Mouse (Mus musculus): Measurements from ENCODE around the gene Clcn1. TPM values are rescaled to one million over a fixed set of nuclear protein-coding genes. Genes with fewer than 3 reads are reported as not detected.

Clcn1 gene
- polyA plus RNA-seq, 1 experiment from 2014 or later: 0.29 TPM

DNA sequence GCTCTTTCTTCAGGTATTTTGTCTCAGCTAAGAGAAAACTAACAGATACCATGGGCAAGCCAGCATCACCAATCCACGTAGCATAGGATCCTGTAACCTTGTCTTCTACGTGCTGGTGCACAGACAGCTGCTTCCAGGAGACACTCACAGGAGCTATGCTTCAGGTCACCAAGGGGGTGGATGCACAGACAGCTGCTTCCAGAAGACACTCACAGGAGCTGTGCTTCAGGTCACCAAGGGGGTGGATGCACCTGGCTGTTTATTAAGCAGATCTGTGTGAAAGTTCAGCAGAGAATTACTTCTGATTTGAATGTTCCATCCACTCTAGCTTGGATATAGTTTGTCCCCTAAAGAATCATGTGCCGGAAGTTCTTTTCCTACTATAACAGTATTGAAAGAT, 44.5 kb downstream of the Clcn1 start:
- DNase-seq (ENCODE audit: low spot score) (no peak), ATAC-seq (replicated peaks; ENCODE audit: low FRiP score, low read depth) (peak; percentile 79)
- Histone ChIP-seq H3K36me3 (ENCODE audit: insufficient read depth, low read length) (no peaks in the 10 kb centered on the region), H3K4me2 (ENCODE audit: low read length) (no peak overlapping the region), H3K27ac (no peak overlapping the region), H3K27me3 (ENCODE audit: insufficient read depth, low read length) (no peaks in the 10 kb centered on the region), H3K9me3 (replicated peaks; ENCODE audit: low read length) (no peaks in the 10 kb centered on the region), H3K4me3 (replicated peaks; ENCODE audit: low read depth, low read length) (no peak overlapping the region), H3K9ac (ENCODE audit: low read depth, low read length) (no peak overlapping the region), H3K4me1 (replicated peaks; ENCODE audit: insufficient read depth, low read length) (no peaks in the 10 kb centered on the region)
- 87% methylated on average over 3 of the region's 3 CpGs for WGBS
- no peak for TF ChIP-seq CTCF (IDR thresholded peaks at IDR 0.05; ENCODE audit: low read depth)

DNA sequence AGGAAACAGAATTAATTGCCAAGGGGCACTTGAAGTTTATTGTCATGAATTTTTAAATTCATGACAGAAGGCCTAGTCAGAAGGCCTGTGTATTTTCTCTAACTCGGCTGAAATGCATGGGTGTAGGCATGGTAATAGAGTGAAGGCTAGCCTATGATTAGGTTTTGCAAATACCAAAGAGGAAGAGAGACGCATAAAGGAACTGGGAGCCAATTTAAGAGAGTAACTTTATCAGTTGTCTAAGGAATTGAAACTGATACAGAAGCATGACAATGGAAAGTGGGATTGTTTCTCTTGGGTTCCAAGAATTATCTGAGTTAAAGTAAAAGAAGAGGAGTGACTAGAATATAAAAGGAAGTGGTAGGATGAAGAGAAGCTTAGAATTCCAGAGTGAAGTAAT, 52.7 kb downstream of the Clcn1 start:
- Histone ChIP-seq H3K4me3 (replicated peaks; ENCODE audit: low read depth, low read length) (no peak overlapping the region), H3K4me2 (ENCODE audit: low read length) (no peak overlapping the region), H3K36me3 (ENCODE audit: insufficient read depth, low read length) (no peaks in the 10 kb centered on the region), H3K27me3 (ENCODE audit: insufficient read depth, low read length) (no peaks in the 10 kb centered on the region), H3K4me1 (replicated peaks; ENCODE audit: insufficient read depth, low read length) (no peaks in the 10 kb centered on the region), H3K27ac (no peak overlapping the region), H3K9me3 (replicated peaks; ENCODE audit: low read length) (no peaks in the 10 kb centered on the region), H3K9ac (ENCODE audit: low read depth, low read length) (no peak overlapping the region)
- no peak for DNase-seq (ENCODE audit: low spot score)
- TF ChIP-seq CTCF (IDR thresholded peaks at IDR 0.05; ENCODE audit: low read depth): no peak
- ATAC-seq (replicated peaks; ENCODE audit: low FRiP score, low read depth): no peak
- 87% methylated on average over 2 of the region's 2 CpGs for WGBS

DNA sequence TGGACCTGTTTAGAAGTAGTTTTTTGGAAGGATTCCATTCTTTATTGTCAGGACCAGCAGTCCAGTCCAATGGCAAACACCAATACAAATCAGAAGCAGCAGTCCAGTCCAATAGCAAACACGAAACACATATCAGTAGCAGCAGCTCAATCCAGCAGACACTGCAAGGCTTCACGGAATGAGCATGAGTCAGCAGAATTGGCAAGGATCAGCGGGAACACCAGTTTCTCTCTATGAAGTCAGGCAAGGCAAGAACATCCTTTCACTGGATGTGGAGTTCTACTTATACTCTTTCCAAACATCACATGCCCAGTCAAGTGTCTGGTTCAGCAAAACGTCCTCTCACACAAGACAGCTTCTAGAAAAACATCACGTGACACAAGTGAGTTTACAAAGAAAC, 53.5 kb downstream of the Clcn1 start:
- no peak for TF ChIP-seq CTCF (IDR thresholded peaks at IDR 0.05; ENCODE audit: low read depth)
- no peak for ATAC-seq (replicated peaks; ENCODE audit: low FRiP score, low read depth)
- H3K4me2 ChIP-seq (ENCODE audit: low read length): no peak overlapping the region
- WGBS: 79% methylated on average over 5 of the region's 5 CpGs
- no peaks in the 10 kb centered on the region for H3K27me3 ChIP-seq (ENCODE audit: insufficient read depth, low read length)
- no peaks in the 10 kb centered on the region for H3K36me3 ChIP-seq (ENCODE audit: insufficient read depth, low read length)
- H3K4me1 ChIP-seq (replicated peaks; ENCODE audit: insufficient read depth, low read length): no peaks in the 10 kb centered on the region
- DNase-seq (ENCODE audit: low spot score): no peak
- H3K27ac ChIP-seq: no peak overlapping the region
- H3K9me3 ChIP-seq (replicated peaks; ENCODE audit: low read length): no peaks in the 10 kb centered on the region
- H3K4me3 ChIP-seq (replicated peaks; ENCODE audit: low read depth, low read length): no peak overlapping the region
- H3K9ac ChIP-seq (ENCODE audit: low read depth, low read length): no peak overlapping the region

DNA sequence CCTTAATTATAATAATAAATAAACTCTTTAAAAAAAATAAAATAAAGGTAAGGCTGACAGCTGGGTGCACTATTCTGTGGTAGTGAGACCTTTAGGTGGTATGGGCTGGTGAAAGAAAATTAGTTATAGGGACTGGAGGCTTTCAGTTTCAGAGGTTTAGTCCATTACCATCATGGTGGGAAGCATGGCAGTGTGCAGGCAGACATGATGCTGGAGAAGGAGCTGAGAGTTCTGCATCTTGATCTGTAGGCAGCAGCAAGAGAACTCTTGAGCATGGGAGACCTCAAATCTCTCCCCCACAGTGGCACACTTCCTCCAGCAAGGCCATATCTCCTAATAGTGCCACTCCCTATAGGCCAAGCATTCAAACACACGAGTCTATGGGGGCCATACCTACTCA, 55.7 kb downstream of the Clcn1 start:
- no peak for TF ChIP-seq CTCF (IDR thresholded peaks at IDR 0.05; ENCODE audit: low read depth)

DNA sequence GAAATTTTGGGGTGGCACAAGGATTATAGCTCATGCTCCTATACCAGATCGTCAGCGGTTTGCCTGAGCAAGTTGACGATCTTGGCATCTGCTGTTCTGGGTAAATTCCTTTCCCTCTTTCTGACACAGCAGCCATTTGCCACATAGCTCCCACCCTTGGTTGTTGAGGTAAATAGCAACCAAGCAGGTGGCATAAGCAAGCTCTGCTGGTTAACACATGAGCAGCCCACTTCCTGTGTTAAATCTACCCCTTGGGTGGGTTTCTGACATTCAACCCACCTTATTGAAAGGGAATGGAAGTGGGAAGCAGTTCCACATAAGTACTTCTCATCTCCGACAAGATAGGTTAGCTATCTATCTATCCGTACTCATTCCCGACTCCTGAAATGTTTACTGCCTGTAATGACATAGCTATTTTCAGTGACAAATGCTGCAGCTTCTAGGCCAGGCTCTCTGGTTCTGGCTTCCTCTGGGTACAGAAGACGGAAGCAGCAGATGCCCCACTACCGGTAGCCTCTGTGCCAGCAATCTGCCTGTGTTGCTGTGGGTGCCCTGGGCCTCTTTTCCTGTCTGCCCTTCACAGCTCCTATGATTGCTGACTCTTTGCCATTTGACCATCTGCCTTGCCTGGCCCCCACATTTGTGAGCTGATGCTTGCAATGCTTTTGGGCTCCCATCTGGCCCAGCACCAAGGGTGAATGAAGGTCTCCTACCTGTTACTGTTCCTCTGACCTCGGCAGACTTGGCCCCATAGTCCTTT, 57.1 kb downstream of the Clcn1 start:
- 74% methylated on average over 9 of the region's 9 CpGs for WGBS
- no peak overlapping the region for H3K4me3 ChIP-seq (replicated peaks; ENCODE audit: low read depth, low read length)
- H3K9ac ChIP-seq (ENCODE audit: low read depth, low read length): no peak overlapping the region
- H3K27me3 ChIP-seq (ENCODE audit: insufficient read depth, low read length): no peaks in the 10 kb centered on the region
- no peak overlapping the region for H3K4me2 ChIP-seq (ENCODE audit: low read length)
- no peak for TF ChIP-seq CTCF (IDR thresholded peaks at IDR 0.05; ENCODE audit: low read depth)
- DNase-seq (ENCODE audit: low spot score): no peak
- no peak overlapping the region for H3K27ac ChIP-seq
- H3K4me1 ChIP-seq (replicated peaks; ENCODE audit: insufficient read depth, low read length): no peaks in the 10 kb centered on the region
- no peak for ATAC-seq (replicated peaks; ENCODE audit: low FRiP score, low read depth)
- H3K9me3 ChIP-seq (replicated peaks; ENCODE audit: low read length): no peaks in the 10 kb centered on the region
- H3K36me3 ChIP-seq (ENCODE audit: insufficient read depth, low read length): no peaks in the 10 kb centered on the region

More for the DNA sequence above, 55.7 kb downstream of the Clcn1 start:
- DNase-seq (ENCODE audit: low spot score): no peak
- Histone ChIP-seq H3K27me3 (ENCODE audit: insufficient read depth, low read length) (no peaks in the 10 kb centered on the region), H3K9ac (ENCODE audit: low read depth, low read length) (no peak overlapping the region), H3K36me3 (ENCODE audit: insufficient read depth, low read length) (no peaks in the 10 kb centered on the region), H3K4me3 (replicated peaks; ENCODE audit: low read depth, low read length) (no peak overlapping the region), H3K4me1 (replicated peaks; ENCODE audit: insufficient read depth, low read length) (no peaks in the 10 kb centered on the region), H3K4me2 (ENCODE audit: low read length) (no peak overlapping the region), H3K27ac (no peak overlapping the region), H3K9me3 (replicated peaks; ENCODE audit: low read length) (no peaks in the 10 kb centered on the region)
- ATAC-seq (replicated peaks; ENCODE audit: low FRiP score, low read depth): no peak
- 79% methylated on average over 1 of the region's 1 CpGs for WGBS

DNA sequence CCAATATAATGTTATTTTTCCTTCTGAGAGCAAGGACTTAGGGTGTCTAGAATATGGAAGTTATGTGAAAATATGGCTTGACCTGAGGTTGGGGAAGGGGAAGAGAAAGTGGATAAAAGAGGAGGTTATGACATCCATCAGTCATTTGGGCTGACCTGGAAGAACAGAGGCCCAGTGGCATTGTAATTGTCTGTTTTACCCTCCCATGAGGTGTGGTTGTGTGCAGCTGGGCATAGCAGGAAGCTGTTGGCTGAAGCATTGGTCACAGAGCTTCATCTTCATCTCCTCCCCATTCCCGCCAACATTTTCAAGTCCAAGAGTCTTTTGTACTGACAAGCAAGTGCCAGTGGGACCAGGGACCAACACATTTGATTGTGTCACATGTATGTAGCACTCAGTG, 57.8 kb downstream of the Clcn1 start:
- no peaks in the 10 kb centered on the region for H3K36me3 ChIP-seq (ENCODE audit: insufficient read depth, low read length)
- no peak overlapping the region for H3K9ac ChIP-seq (ENCODE audit: low read depth, low read length)
- no peak overlapping the region for H3K4me2 ChIP-seq (ENCODE audit: low read length)
- 86% methylated on average over 1 of the region's 1 CpGs for WGBS
- H3K4me1 ChIP-seq (replicated peaks; ENCODE audit: insufficient read depth, low read length): no peaks in the 10 kb centered on the region
- H3K4me3 ChIP-seq (replicated peaks; ENCODE audit: low read depth, low read length): no peak overlapping the region
- ATAC-seq (replicated peaks; ENCODE audit: low FRiP score, low read depth): no peak
- H3K27ac ChIP-seq: no peak overlapping the region
- no peaks in the 10 kb centered on the region for H3K9me3 ChIP-seq (replicated peaks; ENCODE audit: low read length)
- H3K27me3 ChIP-seq (ENCODE audit: insufficient read depth, low read length): no peaks in the 10 kb centered on the region
- no peak for DNase-seq (ENCODE audit: low spot score)
- TF ChIP-seq CTCF (IDR thresholded peaks at IDR 0.05; ENCODE audit: low read depth): no peak

Data from kidney, postnatal 0 days (tissue).